Mouse (Mus musculus) bone marrow macrophage, adult 2 months (primary cell): Measurements from ENCODE around the gene Ube2d3. TPM values are rescaled to one million over a fixed set of nuclear protein-coding genes. Genes with fewer than 3 reads are reported as not detected.
"Not testable (repeated sequence)": the region's sequence is repeated elsewhere in the genome, so short reads cannot be mapped to it uniquely, and the experiment has no call there.

ENCODE experiments used
- H3K27ac ChIP-seq: 2 replicates; pipeline ENCODE4 v1.5.1; 2012; ENCODE audit warnings: low read depth, low read length; ENCODE audit not compliant: insufficient read depth
- H3K4me1 ChIP-seq: 2 replicates; pipeline ENCODE4 v1.6.1; 2012; ENCODE audit warnings: low read length; ENCODE audit not compliant: control insufficient read depth, insufficient read depth
- H3K4me3 ChIP-seq: 2 replicates; pipeline ENCODE4 v1.5.1; 2012; ENCODE audit warnings: mild to moderate bottlenecking, low read length, moderate library complexity; ENCODE audit not compliant: insufficient read depth
- CTCF ChIP-seq: IDR thresholded peaks from 2 replicates; pipeline ENCODE4 v1.5.1; 2012; ENCODE audit warnings: low read depth, mild to moderate bottlenecking, low read length, moderate library complexity
- POLR2A ChIP-seq: IDR thresholded peaks from 2 replicates; pipeline ENCODE4 v1.6.1; 2012; ENCODE audit warnings: mild to moderate bottlenecking, low read depth, low read length, borderline replicate concordance
- polyA plus RNA-seq: library from polyadenylated mRNA; stranded (reverse); fragments of >200 nt; gene quantifications from 2 replicates; pipeline ENCODE4 v1.2.4, GENCODE M21; 2012; ENCODE audit not compliant: missing spikeins, insufficient read depth, insufficient read length

Ube2d3 gene
- polyA plus RNA-seq, 1 experiment: 389 TPM

GRCm38 (mm10) chr3:135487803-135488202, 49.9 kb downstream of the Ube2d3 start:
- Histone ChIP-seq H3K4me1 (peaks cover 17% of the 10 kb centered on the region), H3K4me3 (no peak overlapping the region), H3K27ac (no peak overlapping the region)
- no peak for TF ChIP-seq CTCF
- TF ChIP-seq POLR2A: no peak

GRCm38 (mm10) chr3:135489865-135490520, 52.0 kb downstream of the Ube2d3 start:
- no peak overlapping the region for H3K27ac ChIP-seq
- no peak overlapping the region for H3K4me3 ChIP-seq
- no peak for TF ChIP-seq CTCF
- no peak for TF ChIP-seq POLR2A
- H3K4me1 ChIP-seq: peaks cover 17% of the 10 kb centered on the region

GRCm38 (mm10) chr3:135491102-135491501, 53.2 kb downstream of the Ube2d3 start:
- Histone ChIP-seq H3K4me1 (peaks cover 17% of the 10 kb centered on the region), H3K27ac (no peak overlapping the region), H3K4me3 (no peak overlapping the region)
- TF ChIP-seq CTCF: no peak
- TF ChIP-seq POLR2A: no peak

GRCm38 (mm10) chr3:135493320-135493719, 55.4 kb downstream of the Ube2d3 start:
- H3K4me3 ChIP-seq, H3K27ac ChIP-seq, H3K4me1 ChIP-seq: not testable (repeated sequence)

DNA sequence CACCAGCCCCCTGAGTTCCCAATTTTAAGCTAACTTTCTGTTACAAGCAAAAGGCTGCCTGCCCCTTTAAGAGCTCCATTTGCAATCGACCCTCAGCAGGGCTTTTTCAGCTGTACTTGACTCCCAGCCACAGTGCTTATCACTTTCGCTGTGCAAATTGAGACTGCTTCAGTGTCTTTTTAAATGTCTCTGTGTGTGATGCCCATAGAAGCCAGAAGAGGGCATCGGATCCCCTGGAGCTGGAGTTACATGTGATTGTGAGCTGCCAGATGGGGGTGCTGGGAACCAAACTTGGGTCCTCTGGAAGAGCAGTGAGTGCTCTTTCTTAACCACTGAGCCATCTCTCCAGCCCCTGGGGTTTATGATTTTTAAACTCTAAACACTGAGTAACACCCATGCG, 60.0 kb downstream of the Ube2d3 start:
- not testable (repeated sequence) for H3K4me3 ChIP-seq, H3K27ac ChIP-seq
- peaks cover 34% of the 10 kb centered on the region for H3K4me1 ChIP-seq

DNA sequence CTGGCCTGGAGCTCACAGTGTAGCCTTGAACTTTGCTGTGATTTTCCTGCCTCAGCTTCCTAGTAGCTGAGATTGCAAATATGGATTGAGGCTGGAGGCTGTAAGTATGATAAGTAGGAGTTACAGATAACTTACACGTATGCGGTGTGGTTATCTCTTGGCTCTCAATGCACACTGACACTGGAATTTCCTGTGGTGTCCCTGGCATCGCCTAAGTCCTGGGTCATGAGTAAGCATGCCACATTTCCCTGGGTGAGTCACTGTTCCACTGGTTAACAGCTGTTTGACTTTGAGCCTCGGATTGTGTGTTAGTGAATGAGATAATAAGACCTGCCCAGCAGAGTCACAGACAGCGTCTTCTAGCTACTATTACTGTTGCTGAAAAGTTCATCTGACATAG, 60.9 kb downstream of the Ube2d3 start:
- Histone ChIP-seq H3K27ac (no peak overlapping the region; the same call in 1 of the 2 replicates), H3K4me1 (peaks cover 36% of the 10 kb centered on the region), H3K4me3 (no peak overlapping the region)
- TF ChIP-seq POLR2A: no peak
- no peak for TF ChIP-seq CTCF

DNA sequence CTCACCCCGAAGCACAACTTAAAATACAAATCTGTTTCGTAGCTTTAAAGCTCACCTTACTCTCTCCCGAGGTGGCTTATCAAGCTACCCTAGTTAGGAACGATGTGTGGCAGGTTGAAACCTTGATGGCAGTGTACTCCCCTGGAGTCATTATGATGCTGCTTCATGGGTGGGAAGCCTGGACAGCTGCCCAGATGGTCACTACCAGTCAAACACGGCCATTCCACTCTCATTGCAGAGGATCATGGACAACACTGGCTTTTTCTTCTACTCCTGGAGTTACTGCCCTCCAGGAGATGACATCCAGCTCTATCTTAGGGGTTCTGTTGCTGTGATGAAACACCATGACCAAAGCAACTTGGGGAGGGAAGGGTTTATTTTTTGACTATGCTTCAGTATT, 65.2 kb downstream of the Ube2d3 start:
- Histone ChIP-seq H3K4me1 (peaks cover 36% of the 10 kb centered on the region), H3K4me3 (no peak overlapping the region), H3K27ac (no peak overlapping the region)
- TF ChIP-seq CTCF (no peak), POLR2A (no peak)

- no peak overlapping the region for H3K27ac ChIP-seq
- TF ChIP-seq CTCF (peak; percentile 87), POLR2A (no peak)
- H3K4me3 ChIP-seq: no peak overlapping the region
- peaks cover 23% of the 10 kb centered on the region for H3K4me1 ChIP-seq
Observed at GRCm38 (mm10) chr3:135505369-135505909, 67.5 kb downstream of the Ube2d3 start.

- TF ChIP-seq CTCF (no peak), POLR2A (no peak)
- no peak overlapping the region for H3K4me3 ChIP-seq
Observed at GRCm38 (mm10) chr3:135505916-135506482, 68.0 kb downstream of the Ube2d3 start.

DNA sequence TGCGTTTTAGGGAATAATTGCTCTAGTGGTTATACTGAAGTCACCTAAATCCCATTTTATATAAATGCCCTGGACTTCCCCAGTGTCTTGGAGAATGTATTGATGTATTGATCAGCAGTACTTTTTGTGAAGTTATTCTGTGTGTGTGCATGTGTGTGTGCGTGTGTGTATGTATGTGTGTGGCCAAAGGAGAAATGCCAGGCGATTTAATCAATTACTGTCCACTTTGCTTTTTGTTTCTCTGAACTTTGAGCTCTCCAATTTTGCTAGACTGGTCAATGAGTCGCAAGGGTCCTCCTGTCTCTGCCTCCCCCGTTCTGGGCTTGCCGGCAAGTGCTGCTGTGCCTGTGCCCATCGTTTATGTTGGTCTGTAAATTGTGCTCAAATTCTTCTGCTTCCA, 69.6 kb downstream of the Ube2d3 start:
- Histone ChIP-seq H3K4me3 (no peak overlapping the region), H3K27ac (no peak overlapping the region), H3K4me1 (peaks cover 6% of the 10 kb centered on the region)
- TF ChIP-seq POLR2A: no peak
- TF ChIP-seq CTCF: no peak

More at GRCm38 (mm10) chr3:135505916-135506482, 68.0 kb downstream of the Ube2d3 start:
- H3K4me1 ChIP-seq: peaks cover 17% of the 10 kb centered on the region
- no peak overlapping the region for H3K27ac ChIP-seq
